Mouse (Mus musculus) layer of hippocampus, postnatal 25 days (tissue): ENCODE results near the gene Tmem120a. TPM values are rescaled to one million over a fixed set of nuclear protein-coding genes. Genes with fewer than 3 reads are reported as not detected.

ENCODE experiments used
- DNase-seq, 2 experiments: peaks; one replicate each; pipeline ENCODE4 v3.0.0; 2022; ENCODE audit warnings: mixed read lengths in 2 of 2, low spot score in 1 of 2; ENCODE audit errors: extremely low spot score in 1 of 2
- total RNA-seq, 2 experiments: library from RNA; stranded (reverse); gene quantifications; 2 replicates each; pipeline ENCODE4 v1.2.3; 2021

Tmem120a gene
- total RNA-seq, 2 experiments from 2014 or later = 16.3 to 20.4 TPM

GRCm38 (mm10) chr5:135734057-135734680, 10.1 kb downstream of the Tmem120a start:
- DNase-seq = no peak

- DNase-seq = no peak
Measured at GRCm38 (mm10) chr5:135733071-135733470, 11.2 kb downstream of the Tmem120a start.

- no peak for DNase-seq
Measured at GRCm38 (mm10) chr5:135731322-135731721, 12.9 kb downstream of the Tmem120a start.

- no peak for DNase-seq
Measured at GRCm38 (mm10) chr5:135730916-135731315, 13.3 kb downstream of the Tmem120a start.

- no peak for DNase-seq
Measured at GRCm38 (mm10) chr5:135730278-135730677, 14.0 kb downstream of the Tmem120a start.

- no peak for DNase-seq
Measured at GRCm38 (mm10) chr5:135729351-135729750, 14.9 kb downstream of the Tmem120a start.

- DNase-seq = no peak
Measured at GRCm38 (mm10) chr5:135728361-135728760, 15.9 kb downstream of the Tmem120a start.

GRCm38 (mm10) chr5:135727871-135728270, 16.4 kb downstream of the Tmem120a start:
- DNase-seq = no peak

- no peak for DNase-seq
Measured at GRCm38 (mm10) chr5:135726641-135727346, 17.5 kb downstream of the Tmem120a start.

GRCm38 (mm10) chr5:135725991-135726390, 18.3 kb downstream of the Tmem120a start:
- DNase-seq = no peak

- no peak for DNase-seq
Measured at GRCm38 (mm10) chr5:135725391-135725841, 18.8 kb downstream of the Tmem120a start.

- no peak for DNase-seq
Measured at GRCm38 (mm10) chr5:135724536-135725322, 19.5 kb downstream of the Tmem120a start.

GRCm38 (mm10) chr5:135723165-135723751, 21.0 kb downstream of the Tmem120a start:
- no peak for DNase-seq

GRCm38 (mm10) chr5:135722121-135722520, 22.1 kb downstream of the Tmem120a start:
- peak in 1 of 2 experiments; percentile 43 for DNase-seq

- no peak for DNase-seq
Measured at GRCm38 (mm10) chr5:135721076-135721475, 23.2 kb downstream of the Tmem120a start.

GRCm38 (mm10) chr5:135720121-135720520, 24.1 kb downstream of the Tmem120a start:
- no peak for DNase-seq

GRCm38 (mm10) chr5:135719586-135720120, 24.6 kb downstream of the Tmem120a start:
- DNase-seq = no peak

GRCm38 (mm10) chr5:135715624-135716023, 28.6 kb downstream of the Tmem120a start:
- no peak for DNase-seq

- peak in 1 of 2 experiments; percentile 35 for DNase-seq
Measured at GRCm38 (mm10) chr5:135713441-135714218, 30.6 kb downstream of the Tmem120a start.

- DNase-seq = no peak
Measured at GRCm38 (mm10) chr5:135712803-135713202, 31.4 kb downstream of the Tmem120a start.
